Mouse (Mus musculus): ENCODE measurements around the gene Ptchd3. TPM values are rescaled to one million over a fixed set of nuclear protein-coding genes. Genes with fewer than 3 reads are reported as not detected.

The Ptchd3 gene
- polyA plus RNA-seq, 1 experiment from 2014 or later: 0.08 TPM

GRCm38 (mm10) chr11:121794591-121795199 is 35.4 kb upstream of the Ptchd3 start:
- Histone ChIP-seq H3K27me3 (ENCODE audit: control insufficient read depth, insufficient read depth, low read depth, low read length) (no peaks in the 10 kb centered on the region), H3K4me2 (ENCODE audit: low read depth, low read length) (no peak overlapping the region), H3K36me3 (ENCODE audit: control insufficient read depth, insufficient read depth, low read length) (no peaks in the 10 kb centered on the region), H3K27ac (ENCODE audit: low read length) (peak overlapping the region; percentile 75), H3K9me3 (ENCODE audit: control insufficient read depth, low read length) (no peaks in the 10 kb centered on the region), H3K9ac (ENCODE audit: low read length) (no peak overlapping the region), H3K4me3 (ENCODE audit: low read length) (no peak overlapping the region), H3K4me1 (replicated peaks; ENCODE audit: control insufficient read depth, insufficient read depth, low read length) (peaks cover 18% of the 10 kb centered on the region)
- peak; percentile 99 for ATAC-seq (ENCODE audit: low read depth)
- 19% methylated on average over 6 of the region's 6 CpGs for WGBS

GRCm38 (mm10) chr11:121795978-121796377 is 34.1 kb upstream of the Ptchd3 start:
- 79% methylated on average over 2 of the region's 2 CpGs for WGBS
- peaks cover 18% of the 10 kb centered on the region for H3K4me1 ChIP-seq (replicated peaks; ENCODE audit: control insufficient read depth, insufficient read depth, low read length)
- no peaks in the 10 kb centered on the region for H3K9me3 ChIP-seq (ENCODE audit: control insufficient read depth, low read length)
- no peak overlapping the region for H3K4me2 ChIP-seq (ENCODE audit: low read depth, low read length)
- ATAC-seq (ENCODE audit: low read depth): no peak
- H3K4me3 ChIP-seq (ENCODE audit: low read length): no peak overlapping the region
- H3K27ac ChIP-seq (ENCODE audit: low read length): no peak overlapping the region
- no peak overlapping the region for H3K9ac ChIP-seq (ENCODE audit: low read length)
- H3K36me3 ChIP-seq (ENCODE audit: control insufficient read depth, insufficient read depth, low read length): no peaks in the 10 kb centered on the region
- H3K27me3 ChIP-seq (ENCODE audit: control insufficient read depth, insufficient read depth, low read depth, low read length): no peaks in the 10 kb centered on the region

- WGBS: 78% methylated on average over 2 of the region's 2 CpGs
- no peak overlapping the region for H3K4me2 ChIP-seq (ENCODE audit: low read depth, low read length)
Measured at GRCm38 (mm10) chr11:121798591-121798990, 31.5 kb upstream of the Ptchd3 start.

GRCm38 (mm10) chr11:121799746-121800299 is 30.2 kb upstream of the Ptchd3 start:
- H3K9ac ChIP-seq (ENCODE audit: low read length): no peak overlapping the region

More at GRCm38 (mm10) chr11:121798591-121798990, 31.5 kb upstream of the Ptchd3 start:
- Histone ChIP-seq H3K4me1 (replicated peaks; ENCODE audit: control insufficient read depth, insufficient read depth, low read length) (peaks cover 16% of the 10 kb centered on the region), H3K36me3 (ENCODE audit: control insufficient read depth, insufficient read depth, low read length) (no peaks in the 10 kb centered on the region), H3K4me3 (ENCODE audit: low read length) (no peak overlapping the region), H3K9ac (ENCODE audit: low read length) (no peak overlapping the region), H3K27ac (ENCODE audit: low read length) (no peak overlapping the region), H3K27me3 (ENCODE audit: control insufficient read depth, insufficient read depth, low read depth, low read length) (no peaks in the 10 kb centered on the region), H3K9me3 (ENCODE audit: control insufficient read depth, low read length) (no peaks in the 10 kb centered on the region)
- ATAC-seq (ENCODE audit: low read depth): no peak

GRCm38 (mm10) chr11:121802743-121803142 is 27.3 kb upstream of the Ptchd3 start:
- Histone ChIP-seq H3K36me3 (ENCODE audit: control insufficient read depth, insufficient read depth, low read length) (no peaks in the 10 kb centered on the region), H3K27ac (ENCODE audit: low read length) (no peak overlapping the region), H3K4me1 (replicated peaks; ENCODE audit: control insufficient read depth, insufficient read depth, low read length) (no peaks in the 10 kb centered on the region), H3K4me3 (ENCODE audit: low read length) (no peak overlapping the region), H3K4me2 (ENCODE audit: low read depth, low read length) (no peak overlapping the region), H3K9me3 (ENCODE audit: control insufficient read depth, low read length) (no peaks in the 10 kb centered on the region), H3K9ac (ENCODE audit: low read length) (no peak overlapping the region), H3K27me3 (ENCODE audit: control insufficient read depth, insufficient read depth, low read depth, low read length) (no peaks in the 10 kb centered on the region)
- no peak for ATAC-seq (ENCODE audit: low read depth)
- WGBS: 67% methylated on average over 2 of the region's 2 CpGs

More at GRCm38 (mm10) chr11:121799746-121800299, 30.2 kb upstream of the Ptchd3 start:
- Histone ChIP-seq H3K36me3 (ENCODE audit: control insufficient read depth, insufficient read depth, low read length) (no peaks in the 10 kb centered on the region), H3K27me3 (ENCODE audit: control insufficient read depth, insufficient read depth, low read depth, low read length) (no peaks in the 10 kb centered on the region), H3K4me3 (ENCODE audit: low read length) (no peak overlapping the region), H3K9me3 (ENCODE audit: control insufficient read depth, low read length) (no peaks in the 10 kb centered on the region), H3K4me1 (replicated peaks; ENCODE audit: control insufficient read depth, insufficient read depth, low read length) (peaks cover 6% of the 10 kb centered on the region), H3K4me2 (ENCODE audit: low read depth, low read length) (no peak overlapping the region), H3K27ac (ENCODE audit: low read length) (no peak overlapping the region)
- 0 out of 2 replicates have a peak, but pooled peaks have one; percentile 41 for ATAC-seq (ENCODE audit: low read depth)
- 74% methylated on average over 4 of the region's 4 CpGs for WGBS

- H3K4me3 ChIP-seq (ENCODE audit: low read length): no peak overlapping the region
Measured at GRCm38 (mm10) chr11:121804258-121805027, 25.6 kb upstream of the Ptchd3 start.

GRCm38 (mm10) chr11:121808204-121808852 is 21.7 kb upstream of the Ptchd3 start:
- peaks cover 3% of the 10 kb centered on the region; the same call in 1 of the 2 replicates for H3K4me1 ChIP-seq (replicated peaks; ENCODE audit: control insufficient read depth, insufficient read depth, low read length)
- H3K4me2 ChIP-seq (ENCODE audit: low read depth, low read length): no peak overlapping the region
- no peaks in the 10 kb centered on the region for H3K27me3 ChIP-seq (ENCODE audit: control insufficient read depth, insufficient read depth, low read depth, low read length)
- no peaks in the 10 kb centered on the region for H3K36me3 ChIP-seq (ENCODE audit: control insufficient read depth, insufficient read depth, low read length)
- no peaks in the 10 kb centered on the region for H3K9me3 ChIP-seq (ENCODE audit: control insufficient read depth, low read length)
- no peak overlapping the region for H3K4me3 ChIP-seq (ENCODE audit: low read length)
- no peak overlapping the region for H3K9ac ChIP-seq (ENCODE audit: low read length)
- 5% methylated on average over 4 of the region's 4 CpGs for WGBS
- peak; percentile 57; the same call in 1 of the 2 replicates for ATAC-seq (ENCODE audit: low read depth)
- H3K27ac ChIP-seq (ENCODE audit: low read length): no peak overlapping the region

More at GRCm38 (mm10) chr11:121804258-121805027, 25.6 kb upstream of the Ptchd3 start:
- 75% methylated on average over 5 of the region's 5 CpGs for WGBS
- no peaks in the 10 kb centered on the region for H3K27me3 ChIP-seq (ENCODE audit: control insufficient read depth, insufficient read depth, low read depth, low read length)
- no peak overlapping the region for H3K4me2 ChIP-seq (ENCODE audit: low read depth, low read length)
- no peak overlapping the region for H3K27ac ChIP-seq (ENCODE audit: low read length)
- H3K36me3 ChIP-seq (ENCODE audit: control insufficient read depth, insufficient read depth, low read length): no peaks in the 10 kb centered on the region
- H3K9ac ChIP-seq (ENCODE audit: low read length): no peak overlapping the region
- peaks cover 3% of the 10 kb centered on the region; the same call in 1 of the 2 replicates for H3K4me1 ChIP-seq (replicated peaks; ENCODE audit: control insufficient read depth, insufficient read depth, low read length)
- H3K9me3 ChIP-seq (ENCODE audit: control insufficient read depth, low read length): no peaks in the 10 kb centered on the region
- no peak for ATAC-seq (ENCODE audit: low read depth)

- H3K27ac ChIP-seq (ENCODE audit: low read length): no peak overlapping the region
- H3K4me2 ChIP-seq (ENCODE audit: low read depth, low read length): no peak overlapping the region
- no peaks in the 10 kb centered on the region for H3K9me3 ChIP-seq (ENCODE audit: control insufficient read depth, low read length)
- 0 out of 2 replicates have a peak, but pooled peaks have one; percentile 41 for ATAC-seq (ENCODE audit: low read depth)
- no peak overlapping the region for H3K4me3 ChIP-seq (ENCODE audit: low read length)
- WGBS: 39% methylated on average over 1 of the region's 1 CpGs
- H3K4me1 ChIP-seq (replicated peaks; ENCODE audit: control insufficient read depth, insufficient read depth, low read length): peaks cover 3% of the 10 kb centered on the region; the same call in 1 of the 2 replicates
- H3K36me3 ChIP-seq (ENCODE audit: control insufficient read depth, insufficient read depth, low read length): no peaks in the 10 kb centered on the region
- no peak overlapping the region for H3K9ac ChIP-seq (ENCODE audit: low read length)
- H3K27me3 ChIP-seq (ENCODE audit: control insufficient read depth, insufficient read depth, low read depth, low read length): no peaks in the 10 kb centered on the region
Measured at GRCm38 (mm10) chr11:121808866-121809265, 21.2 kb upstream of the Ptchd3 start.

GRCm38 (mm10) chr11:121845923-121846322 is 15.9 kb downstream of the Ptchd3 start:
- Histone ChIP-seq H3K36me3 (ENCODE audit: control insufficient read depth, insufficient read depth, low read length) (no peaks in the 10 kb centered on the region), H3K4me1 (replicated peaks; ENCODE audit: control insufficient read depth, insufficient read depth, low read length) (no peaks in the 10 kb centered on the region), H3K27ac (ENCODE audit: low read length) (no peak overlapping the region), H3K27me3 (ENCODE audit: control insufficient read depth, insufficient read depth, low read depth, low read length) (no peaks in the 10 kb centered on the region), H3K4me2 (ENCODE audit: low read depth, low read length) (no peak overlapping the region), H3K9me3 (ENCODE audit: control insufficient read depth, low read length) (no peaks in the 10 kb centered on the region), H3K9ac (ENCODE audit: low read length) (no peak overlapping the region), H3K4me3 (ENCODE audit: low read length) (no peak overlapping the region)
- WGBS: 37% methylated on average over 2 of the region's 2 CpGs
- ATAC-seq (ENCODE audit: low read depth): no peak
